Mouse (Mus musculus) neutrophil, adult 5-6 weeks (primary cell): Measurements from ENCODE around the gene Hps4. TPM values are rescaled to one million over a fixed set of nuclear protein-coding genes. Genes with fewer than 3 reads are reported as not detected.

Experiments used
- ATAC-seq: fragments of 151-379, 151-347 bp; 2 replicates; pipeline ENCODE4 v1.8.0; 2017; ENCODE audit warnings: mild to moderate bottlenecking, moderate TSS enrichment; ENCODE audit not compliant: insufficient number of reproducible peaks, poor library complexity, low FRiP score, severe bottlenecking; ENCODE audit errors: extremely low read depth
- total RNA-seq: library from RNA; stranded (forward); fragments of 200-1000 nt; gene quantifications from 2 replicates; pipeline ENCODE4 v1.2.3, GENCODE M21; 2017

The Hps4 gene
- total RNA-seq, 1 experiment from 2014 or later = 18.4 TPM

- ATAC-seq = no peak
Observed at GRCm38 (mm10) chr5:112356322-112356721, 13.4 kb downstream of the Hps4 start.

- ATAC-seq = no peak
Observed at GRCm38 (mm10) chr5:112359520-112359919, 16.6 kb downstream of the Hps4 start.

- ATAC-seq = no peak
Observed at GRCm38 (mm10) chr5:112360077-112360476, 17.2 kb downstream of the Hps4 start.

- no peak for ATAC-seq
Observed at GRCm38 (mm10) chr5:112364184-112364797, 21.4 kb downstream of the Hps4 start.

GRCm38 (mm10) chr5:112366879-112367278 lies 24.0 kb downstream of the Hps4 start:
- ATAC-seq = no peak

GRCm38 (mm10) chr5:112367338-112367737 lies 24.5 kb downstream of the Hps4 start:
- ATAC-seq = no peak

GRCm38 (mm10) chr5:112367929-112368328 lies 25.0 kb downstream of the Hps4 start:
- ATAC-seq = no peak

- ATAC-seq = no peak
Observed at GRCm38 (mm10) chr5:112368666-112369065, 25.8 kb downstream of the Hps4 start.

- no peak for ATAC-seq
Observed at GRCm38 (mm10) chr5:112369326-112369725, 26.4 kb downstream of the Hps4 start.

- no peak for ATAC-seq
Observed at GRCm38 (mm10) chr5:112370236-112370813, 27.4 kb downstream of the Hps4 start.

- no peak for ATAC-seq
Observed at GRCm38 (mm10) chr5:112371933-112372332, 29.1 kb downstream of the Hps4 start.

GRCm38 (mm10) chr5:112376111-112376510 lies 33.2 kb downstream of the Hps4 start:
- ATAC-seq = no peak

GRCm38 (mm10) chr5:112377380-112377779 lies 34.5 kb downstream of the Hps4 start:
- ATAC-seq = no peak

GRCm38 (mm10) chr5:112378716-112379115 lies 35.8 kb downstream of the Hps4 start:
- no peak for ATAC-seq

GRCm38 (mm10) chr5:112381154-112381553 lies 38.3 kb downstream of the Hps4 start:
- ATAC-seq = no peak

GRCm38 (mm10) chr5:112382042-112382441 lies 39.2 kb downstream of the Hps4 start:
- ATAC-seq = no peak

- no peak for ATAC-seq
Observed at GRCm38 (mm10) chr5:112382641-112383330, 39.9 kb downstream of the Hps4 start.

- ATAC-seq = peak; percentile 42
Observed at GRCm38 (mm10) chr5:112384805-112385472, 42.1 kb downstream of the Hps4 start.

GRCm38 (mm10) chr5:112385973-112386372 lies 43.1 kb downstream of the Hps4 start:
- ATAC-seq = no peak

GRCm38 (mm10) chr5:112389352-112389751 lies 46.5 kb downstream of the Hps4 start:
- ATAC-seq = no peak
